ENCODE assay signal across 46 mouse cellular contexts in the genomic region with DNA sequence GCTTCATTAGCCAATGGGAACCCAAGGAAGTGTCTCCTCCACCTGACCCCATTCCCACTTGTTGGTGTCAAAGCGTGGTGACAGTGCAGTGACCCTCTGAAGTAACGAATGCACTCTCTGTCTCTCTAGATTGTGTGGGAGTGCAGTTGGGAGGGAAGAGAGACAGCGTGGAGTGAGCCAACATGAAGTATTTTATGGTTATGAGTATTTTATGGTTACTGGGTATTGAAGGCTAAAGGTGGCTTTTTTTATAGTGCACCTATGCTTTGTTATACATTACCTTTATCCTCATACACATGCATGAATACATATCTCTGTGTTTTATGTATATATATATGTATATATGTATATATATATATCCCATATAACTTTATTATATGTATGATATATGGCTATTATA. TPM values are rescaled to one million over a fixed set of nuclear protein-coding genes. Genes with fewer than 3 reads are reported as not detected.
"Had no signal": no experiment of that assay in that cellular context is flagged by ENCODE, and none has a peak within 500 bp of the region (broad histone marks: within the 10 kb centered on the region; RNA-seq: fewer than 3 reads in every experiment).

No protein-coding gene starts in this region.

- H3K9me3 ChIP-seq: limb, embryonic 10.5 days; limb, embryonic 12.5 days; limb, embryonic 13.5 days; limb, embryonic 15.5 days; liver, embryonic 12.5 days; liver, embryonic 13.5 days; liver, embryonic 15.5 days; lung, embryonic 15.5 days; megakaryocyte, embryonic 14.5 days; midbrain, embryonic 10.5 days; midbrain, embryonic 12.5 days; midbrain, embryonic 15.5 days had no signal

- ATAC-seq: liver, embryonic 12.5 days; liver, postnatal 0 days; lung, postnatal 0 days; midbrain, embryonic 13.5 days; midbrain, embryonic 15.5 days; midbrain, embryonic 16.5 days had no signal

- H3K9ac ChIP-seq: limb, embryonic 12.5 days; limb, embryonic 13.5 days; limb, embryonic 15.5 days; liver, embryonic 12.5 days; liver, embryonic 13.5 days; liver, embryonic 14.5 days; liver, embryonic 15.5 days; liver, postnatal 0 days; lung, embryonic 14.5 days; lung, embryonic 15.5 days; midbrain, embryonic 12.5 days; midbrain, embryonic 13.5 days; midbrain, embryonic 15.5 days had no signal

- H3K4me2 ChIP-seq: limb, embryonic 12.5 days; limb, embryonic 13.5 days; limb, embryonic 15.5 days; liver, embryonic 11.5 days; liver, embryonic 12.5 days; liver, embryonic 13.5 days; liver, embryonic 15.5 days; lung, embryonic 14.5 days; lung, embryonic 15.5 days; midbrain, embryonic 11.5 days; midbrain, embryonic 12.5 days; midbrain, embryonic 13.5 days; midbrain, embryonic 15.5 days had no signal

- H3K4me1 ChIP-seq: limb, embryonic 10.5 days; limb, embryonic 12.5 days; limb, embryonic 13.5 days; limb, embryonic 15.5 days; liver, embryonic 12.5 days; liver, embryonic 13.5 days; liver, embryonic 15.5 days; lung, embryonic 15.5 days; megakaryocyte, embryonic 14.5 days had no signal

- H3K27ac ChIP-seq: left cerebral cortex, adult 2 months; limb, embryonic 10.5 days; limb, embryonic 12.5 days; limb, embryonic 13.5 days; limb, embryonic 15.5 days; liver, embryonic 12.5 days; liver, embryonic 13.5 days; liver, embryonic 14.5 days; liver, embryonic 15.5 days; lung, embryonic 15.5 days; macrophage; midbrain, embryonic 10.5 days; midbrain, embryonic 12.5 days; midbrain, embryonic 13.5 days; midbrain, embryonic 15.5 days had no signal

- H3K36me3 ChIP-seq: limb, embryonic 10.5 days; limb, embryonic 12.5 days; limb, embryonic 13.5 days; limb, embryonic 15.5 days; liver, embryonic 12.5 days; liver, embryonic 13.5 days; liver, embryonic 15.5 days; lung, embryonic 15.5 days; midbrain, embryonic 10.5 days; midbrain, embryonic 12.5 days; midbrain, embryonic 13.5 days; midbrain, embryonic 15.5 days had no signal

- DNase-seq: left cerebral cortex, postnatal 4 days; liver; liver, embryonic 13.5 days; liver, postnatal 0 days; lung, adult 18-20 months; lung, adult 2 months; lung, embryonic 14.5 days; lung, postnatal 10 days; lung, postnatal 14 days; lung, postnatal 36 days; lung, postnatal 4 days; midbrain, embryonic 14.5 days had no signal

- H3K4me3 ChIP-seq: left cerebral cortex, adult 2 months; limb, embryonic 10.5 days; limb, embryonic 12.5 days; limb, embryonic 13.5 days; limb, embryonic 15.5 days; liver, embryonic 12.5 days; liver, embryonic 13.5 days; liver, embryonic 15.5 days; lung, embryonic 15.5 days; megakaryocyte, embryonic 14.5 days; midbrain, embryonic 10.5 days; midbrain, embryonic 12.5 days; midbrain, embryonic 13.5 days; midbrain, embryonic 15.5 days; myocyte had no signal

- H3K27me3 ChIP-seq: limb, embryonic 12.5 days; limb, embryonic 13.5 days; limb, embryonic 15.5 days; liver, embryonic 12.5 days; liver, embryonic 13.5 days; liver, embryonic 15.5 days; lung, embryonic 15.5 days; megakaryocyte, embryonic 14.5 days; midbrain, embryonic 12.5 days; midbrain, embryonic 13.5 days; midbrain, embryonic 15.5 days had no signal

RNA-seq across cellular contexts. Expression of a gene that starts 8.7 kb away (rescaled TPM):
- total RNA-seq: left cerebral cortex, adult 2 months; left cerebral cortex, adult 8-10 months; left cerebral cortex, postnatal 14 days; left cerebral cortex, postnatal 25 days; left cerebral cortex, postnatal 36 days; left cerebral cortex, postnatal 4 days; liver, adult 2 months; megakaryocyte progenitor cell, adult 5-6 weeks; megakaryocyte, adult 5-6 weeks; megakaryocyte-erythroid progenitor cell, adult 5-6 weeks; midbrain, postnatal 0 days; monocyte, adult 5-6 weeks had no signal
- polyA plus RNA-seq: limb, embryonic 10.5 days; limb, embryonic 11.5 days; limb, embryonic 12.5 days; limb, embryonic 13.5 days; limb, embryonic 14.5 days; limb, embryonic 15.5 days; liver, adult 2 months; liver, embryonic 11.5 days; liver, embryonic 12.5 days; liver, embryonic 13.5 days; liver, embryonic 14.5 days; liver, embryonic 15.5 days; liver, embryonic 16.5 days; liver, postnatal 0 days; lung, adult 2 months; lung, embryonic 14.5 days; lung, embryonic 15.5 days; lung, embryonic 16.5 days; lung, postnatal 0 days; macrophage; midbrain, embryonic 15.5 days; myocyte had no signal

RNA-seq across cellular contexts. Expression of a gene that starts 41.4 kb away (rescaled TPM):
- total RNA-seq: megakaryocyte progenitor cell, adult 5-6 weeks; megakaryocyte-erythroid progenitor cell, adult 5-6 weeks; monocyte, adult 5-6 weeks had no signal
